Mouse (Mus musculus) embryonic fibroblast, embryonic 13.5 days (primary cell): Measurements from ENCODE around the gene Rfc4.

ENCODE experiments used
- CTCF ChIP-seq: IDR thresholded peaks from 2 replicates; pipeline ENCODE4 v1.5.1; 2011; ENCODE audit warnings: mild to moderate bottlenecking, control low read depth, low read length, moderate library complexity, borderline replicate concordance; ENCODE audit not compliant: insufficient read depth
- POLR2A ChIP-seq: IDR thresholded peaks from 2 replicates; pipeline ENCODE4 v1.6.1; 2011; ENCODE audit warnings: low read depth, mild to moderate bottlenecking, control low read depth, low read length, moderate library complexity

DNA sequence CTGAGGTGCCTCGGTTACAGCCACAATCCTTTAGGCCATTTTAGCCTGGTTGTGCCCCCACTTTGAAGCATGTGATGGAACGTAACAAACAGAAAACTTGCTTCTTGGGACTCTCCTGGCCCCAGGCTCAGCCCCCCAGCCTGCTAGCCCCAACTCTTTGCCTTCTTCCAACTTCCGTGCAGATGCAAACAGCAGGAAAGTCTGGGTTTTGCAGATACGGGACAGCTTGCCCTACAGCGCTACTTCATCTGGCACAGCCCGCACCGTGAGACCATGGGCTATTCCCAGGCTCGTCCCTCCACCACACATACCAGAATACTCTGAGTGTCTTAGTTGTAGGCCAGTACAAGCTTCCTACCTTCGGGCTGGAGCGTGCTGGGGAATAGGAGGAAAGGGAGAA lies 26.9 kb downstream of the Rfc4 start:
- TF ChIP-seq POLR2A (no peak), CTCF (no peak)
